Mouse (Mus musculus): ENCODE results near the gene Fam129c.

The Fam129c gene

GRCm38 (mm10) chr8:71612141-71612540, 14.7 kb downstream of the Fam129c start:
- DNase-seq: no peak

DNA sequence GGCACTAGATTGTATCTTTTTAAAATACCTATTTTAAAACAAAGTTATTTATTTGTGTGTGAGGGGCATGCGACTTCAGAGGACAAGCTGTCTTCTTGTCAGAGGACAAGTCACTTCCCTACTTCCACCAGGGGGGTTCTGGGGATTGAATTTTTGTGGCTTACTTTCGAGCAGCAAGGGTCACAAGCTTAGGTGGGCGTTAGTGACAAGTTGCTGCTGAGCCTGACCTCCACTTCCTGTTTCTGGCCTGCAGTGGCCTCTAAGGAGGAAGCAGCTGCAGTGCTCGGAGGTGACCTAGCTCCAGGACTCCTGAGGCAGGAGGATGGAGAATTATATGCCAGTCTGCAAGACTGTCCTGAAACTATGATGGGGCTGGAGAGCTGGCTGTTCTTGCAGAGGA, 16.0 kb downstream of the Fam129c start:
- DNase-seq: no peak

- no peak for DNase-seq
Measured at GRCm38 (mm10) chr8:71619786-71620185, 22.3 kb downstream of the Fam129c start.

GRCm38 (mm10) chr8:71625088-71625487, 27.6 kb downstream of the Fam129c start:
- no peak for DNase-seq

GRCm38 (mm10) chr8:71626753-71627152, 29.3 kb downstream of the Fam129c start:
- no peak for DNase-seq

- peak in 1 of 2 experiments; percentile 34 for DNase-seq
Measured at GRCm38 (mm10) chr8:71627265-71628099, 30.0 kb downstream of the Fam129c start.

DNA sequence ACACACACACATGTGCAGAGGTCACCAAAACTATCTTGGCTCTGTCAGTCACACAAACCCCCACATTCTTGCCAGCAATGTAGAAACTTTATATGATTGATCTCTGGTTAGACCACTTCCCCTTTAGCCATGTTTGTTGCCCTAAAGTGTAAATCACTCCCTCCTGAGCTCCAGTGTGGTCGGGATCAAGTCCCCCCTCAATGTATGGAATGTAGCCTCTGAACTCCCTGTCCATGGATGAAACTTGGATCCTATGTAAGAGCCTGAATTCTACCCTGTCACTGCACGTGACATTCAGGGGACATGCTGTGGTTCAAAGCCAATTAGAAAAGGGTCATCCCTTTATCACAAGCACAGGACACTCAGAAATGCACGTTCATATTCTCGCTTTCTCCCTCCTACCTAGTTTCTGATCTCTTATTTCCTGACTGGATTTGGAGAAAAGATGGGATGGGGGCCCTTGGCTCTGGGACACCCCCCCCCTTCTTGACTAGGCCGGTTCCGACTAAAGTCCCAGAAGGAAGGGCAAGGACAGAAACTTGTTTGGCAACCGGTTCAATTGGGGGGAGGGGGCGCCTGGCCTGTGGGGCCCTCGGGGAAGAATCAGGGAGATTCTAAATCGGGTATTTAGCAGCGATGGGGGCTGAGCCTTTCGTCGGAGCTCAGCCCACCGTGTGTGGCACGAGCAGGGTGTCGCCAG, 31.1 kb downstream of the Fam129c start:
- DNase-seq: no peak

DNA sequence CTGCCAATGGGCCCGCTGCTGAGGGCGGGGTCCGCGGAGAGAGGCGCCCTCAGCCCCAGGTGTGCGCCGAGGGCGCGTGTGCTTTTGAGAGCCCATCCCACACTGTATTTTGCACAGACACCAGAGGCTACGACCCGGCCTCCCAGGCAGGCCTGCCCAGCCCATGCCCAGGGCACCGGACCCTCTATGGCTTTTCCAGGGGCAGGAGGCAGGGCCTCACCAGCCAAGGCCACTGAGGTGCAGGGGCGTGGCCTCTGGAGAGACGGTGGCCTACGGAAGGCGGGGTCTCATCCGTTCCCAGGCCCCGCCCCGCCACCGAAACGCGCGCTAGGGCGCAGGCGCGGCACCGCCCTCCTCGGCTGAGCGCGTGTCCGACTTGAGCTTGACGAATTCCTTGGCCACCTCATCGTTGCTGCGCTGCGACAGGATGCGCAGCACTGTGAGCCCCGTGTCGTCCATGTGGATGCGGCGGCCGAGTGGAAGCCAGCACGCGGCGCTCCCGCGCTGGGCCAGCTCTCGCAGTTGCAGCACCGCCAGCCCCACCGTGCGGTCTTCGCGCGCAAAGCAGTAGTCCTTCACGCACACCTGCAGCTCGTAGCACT, 31.7 kb downstream of the Fam129c start:
- peak; percentile 96 to 97 for DNase-seq

DNA sequence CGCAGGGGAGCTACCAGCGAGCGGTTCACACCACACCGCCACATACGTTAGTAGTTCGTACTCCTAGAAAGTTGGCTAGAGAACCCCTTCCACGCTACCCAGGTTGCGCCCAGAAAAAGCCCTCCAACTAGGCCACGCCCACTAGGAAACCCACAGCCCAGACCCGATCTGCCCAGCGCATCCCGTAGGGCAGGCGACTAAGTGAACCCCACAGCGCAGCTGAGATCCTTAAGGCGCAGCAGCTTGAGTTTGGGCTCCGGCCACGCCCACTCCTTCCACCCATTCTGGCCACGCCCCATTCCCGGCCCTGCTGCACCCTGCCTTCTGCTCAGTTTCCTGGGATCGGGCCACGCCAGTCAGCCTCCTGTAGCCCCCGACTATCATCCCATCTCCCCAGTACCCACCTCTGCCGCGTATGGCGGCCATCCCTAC, 32.3 kb downstream of the Fam129c start:
- peak; percentile 78 to 84 for DNase-seq

- no peak for DNase-seq
Measured at GRCm38 (mm10) chr8:71630761-71631160, 33.3 kb downstream of the Fam129c start.

DNA sequence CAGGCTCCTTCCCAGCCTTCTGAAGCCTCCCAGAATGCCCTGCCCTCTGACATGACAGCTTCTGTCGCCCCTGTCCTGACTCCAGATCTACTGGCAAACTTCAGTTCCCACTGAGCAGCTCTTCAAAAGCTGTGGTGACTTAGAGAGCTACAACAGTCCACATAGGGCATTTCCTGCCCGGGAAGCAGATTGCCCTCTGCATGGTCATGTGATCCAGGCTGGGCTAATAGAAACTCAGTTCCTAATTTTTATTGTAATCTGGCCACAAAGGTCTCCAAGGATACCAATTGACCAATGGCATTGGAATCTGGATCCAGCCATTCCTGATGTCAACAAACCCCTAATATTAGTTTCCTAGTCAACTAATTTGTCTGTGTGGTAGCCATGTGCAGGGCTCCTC, 34.4 kb downstream of the Fam129c start:
- DNase-seq: no peak

GRCm38 (mm10) chr8:71633164-71633563, 35.7 kb downstream of the Fam129c start:
- peak; percentile 62 to 70 for DNase-seq

GRCm38 (mm10) chr8:71633981-71634667, 36.7 kb downstream of the Fam129c start:
- peak; percentile 70 to 80 for DNase-seq

DNA sequence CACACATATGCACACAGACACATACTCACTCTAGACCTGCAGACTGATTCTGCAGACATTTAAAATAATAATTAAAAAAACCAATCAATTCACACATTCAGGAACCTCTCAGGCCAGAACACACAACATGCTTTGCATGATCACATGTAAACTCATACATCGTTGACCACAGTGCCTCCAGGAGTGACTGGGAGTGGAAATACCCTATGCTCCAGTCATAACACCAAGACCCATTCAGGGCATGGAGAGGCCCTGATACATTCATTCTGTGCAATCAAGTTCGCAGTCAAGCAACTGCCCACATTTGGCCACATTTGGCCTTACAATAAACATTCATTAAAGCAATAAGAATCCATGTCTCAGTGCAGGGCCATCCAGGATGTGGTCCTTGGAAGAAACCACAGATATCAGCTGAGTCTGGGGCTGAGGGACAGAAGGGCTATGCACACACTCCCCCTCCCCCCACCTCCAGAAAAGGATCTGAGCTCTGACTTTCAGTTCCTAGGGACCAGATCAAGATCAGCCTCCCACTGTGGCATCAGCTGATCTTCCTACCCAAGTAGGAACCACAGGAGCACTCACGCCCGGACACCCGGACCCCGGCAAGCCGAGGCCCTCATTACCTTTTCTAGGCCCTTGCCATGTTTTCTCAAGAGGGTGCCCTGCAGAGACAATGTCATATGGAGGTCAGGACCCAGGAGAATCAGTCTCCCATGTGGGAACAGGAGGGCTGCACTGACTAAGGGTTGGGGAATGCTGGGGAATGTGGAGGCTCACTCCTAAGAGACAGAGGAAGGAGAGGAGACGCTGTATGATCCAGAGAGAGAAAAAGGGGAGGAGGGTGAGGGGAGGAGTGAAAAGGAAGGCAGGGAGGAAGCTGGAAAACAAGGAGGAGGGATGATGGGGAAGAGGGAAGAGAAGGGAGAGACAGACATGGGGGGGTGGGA, 40.0 kb downstream of the Fam129c start:
- no peak for DNase-seq

DNA sequence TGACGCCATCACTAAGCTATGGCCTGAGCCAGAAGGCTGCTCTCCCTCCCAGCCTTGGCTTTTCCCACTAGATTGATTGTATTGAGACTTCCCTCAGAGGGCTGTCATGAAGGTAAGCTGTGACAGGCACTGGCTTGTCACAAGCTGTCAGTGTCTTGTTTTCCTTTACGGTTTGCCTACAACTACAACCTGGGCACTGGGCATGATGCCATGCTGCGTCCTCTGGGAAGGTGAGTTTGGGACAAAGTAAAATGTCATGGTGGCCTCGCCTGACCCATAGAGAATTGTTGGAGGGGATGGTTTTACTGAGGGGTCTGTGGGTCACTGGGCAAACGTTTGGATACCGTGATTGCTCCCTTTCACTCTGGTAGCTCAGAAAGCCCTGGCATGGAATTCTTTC, 40.9 kb downstream of the Fam129c start:
- DNase-seq: no peak

DNA sequence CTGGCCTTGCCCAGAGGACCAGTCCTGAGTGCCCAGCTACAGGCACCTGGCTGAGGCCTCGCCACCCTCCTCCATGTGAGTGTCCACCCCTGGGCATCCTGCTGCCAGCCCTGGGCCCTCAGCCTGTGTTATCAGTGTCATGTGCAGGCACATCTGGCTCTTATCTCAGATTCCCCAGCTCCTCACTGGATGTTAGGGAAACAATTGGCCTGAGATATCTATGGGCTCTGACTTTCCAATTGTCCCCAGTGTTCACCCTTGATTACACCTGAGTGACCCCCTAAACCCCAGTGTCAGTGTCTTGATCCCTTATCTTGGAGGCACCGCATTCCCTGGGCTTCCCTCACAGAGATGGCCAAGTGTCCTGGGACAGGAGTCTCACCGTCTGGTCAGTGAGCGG, 41.9 kb downstream of the Fam129c start:
- no peak for DNase-seq

DNA sequence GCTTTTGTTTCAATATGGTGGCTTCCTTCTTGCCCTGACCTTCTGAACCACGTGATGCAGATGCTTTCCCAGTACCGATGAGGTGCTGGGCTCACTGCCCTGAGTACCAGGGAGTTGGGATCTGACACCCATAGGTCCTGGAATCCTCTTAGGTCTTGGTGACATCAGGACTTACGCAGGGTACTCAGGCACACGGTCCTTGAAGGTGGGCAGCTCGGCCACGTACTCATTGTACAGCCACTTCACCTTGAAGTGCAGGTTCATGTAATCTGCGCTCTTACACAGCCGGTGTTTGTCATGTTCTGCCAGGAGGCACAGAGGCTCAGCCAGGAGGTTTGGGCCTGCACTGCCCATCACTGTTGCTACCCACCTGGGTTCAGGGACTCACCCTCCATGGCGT, 48.1 kb downstream of the Fam129c start:
- no peak for DNase-seq

DNA sequence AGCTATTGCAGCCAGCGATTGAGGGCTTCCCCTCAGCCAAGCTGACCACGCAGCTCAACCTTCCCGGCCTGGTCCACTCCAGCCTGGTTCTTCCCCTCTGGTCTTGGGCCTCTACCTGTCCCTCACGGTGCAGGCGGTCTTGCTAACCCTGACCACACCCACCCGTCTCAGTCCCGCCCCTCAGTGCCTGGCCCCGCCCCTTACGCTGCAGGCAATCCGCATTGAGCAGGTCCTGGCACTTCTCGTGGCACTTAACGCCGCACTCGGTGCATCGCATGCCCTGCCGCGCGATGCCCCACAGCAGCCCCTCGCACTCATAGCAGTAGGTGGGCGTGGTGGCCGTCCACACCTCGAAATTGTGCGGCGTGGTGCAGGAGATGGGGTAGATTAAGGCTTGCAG, 57.2 kb downstream of the Fam129c start:
- peak; percentile 75 to 79 for DNase-seq

Data from kidney, postnatal 4 days (tissue).